Mouse (Mus musculus) heart, postnatal 10 days (tissue): Measurements from ENCODE around the gene Hyal4. TPM values are rescaled to one million over a fixed set of nuclear protein-coding genes. Genes with fewer than 3 reads are reported as not detected.

ENCODE experiments used
- DNase-seq, 2 experiments: peaks; one replicate each; pipeline ENCODE4 v3.0.0; 2021
- intact Hi-C: fragments of 180-260 bp; cut with DNase I; formaldehyde crosslinking; loops from one replicate; pipeline ENCODE4 v1.15.1; 2025
- total RNA-seq, 2 experiments: library from RNA; stranded (reverse); gene quantifications; 2 replicates each; pipeline ENCODE4 v1.2.3; 2021

The Hyal4 gene
- total RNA-seq, result not detected

DNA sequence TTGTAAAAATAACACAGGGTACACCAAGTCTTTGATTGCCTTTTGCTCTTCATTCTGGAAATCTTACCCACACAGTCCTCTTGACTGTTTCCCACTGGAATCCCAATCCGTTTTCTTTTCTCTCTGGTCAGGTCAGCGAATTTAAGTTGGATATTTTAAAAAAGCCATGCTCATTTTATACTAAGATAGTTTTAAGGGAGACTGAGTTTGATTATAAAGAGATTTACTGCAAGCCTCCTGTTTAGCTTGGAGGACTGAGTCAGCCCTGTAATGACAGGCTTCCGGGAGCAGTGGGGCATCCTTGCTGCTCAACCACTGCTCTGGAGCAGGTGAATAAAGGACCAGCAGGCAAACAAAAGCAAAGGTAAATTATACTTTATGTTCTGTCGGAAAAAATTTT, at the start of gene Hyal4:
Gene Hyal4 (plus strand): TSS at position 301 of the 400 bp plus-strand sequence.
- no peak for DNase-seq
- intact Hi-C loops, result no loop called here

- no peak for DNase-seq
- intact Hi-C loops, result no loop called here
These were observed 41.0 kb upstream of the Hyal4 start for GRCm38 (mm10) chr6:24707090-24707489.

DNA sequence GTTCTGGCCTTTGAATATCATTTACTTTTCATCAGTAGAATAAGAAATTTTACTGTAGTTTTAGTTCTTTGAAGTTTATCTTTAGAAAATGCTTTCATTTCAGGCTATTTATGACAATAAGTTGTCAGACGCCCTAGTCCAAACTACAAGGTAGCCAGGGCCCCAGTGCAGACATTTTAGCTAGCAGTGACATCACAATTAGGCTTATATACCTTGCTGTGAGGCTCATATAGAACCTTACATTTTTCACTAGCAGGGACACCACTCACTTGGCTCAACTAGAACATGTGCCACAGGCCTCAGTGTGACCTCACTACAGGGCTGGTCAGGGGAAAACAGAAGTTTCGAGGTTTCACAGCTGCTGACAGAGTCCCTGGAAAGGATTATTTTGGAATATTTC, 40.6 kb upstream of the Hyal4 start:
- no peak for DNase-seq
- intact Hi-C loops, result no loop called here

GRCm38 (mm10) chr6:24721317-24722099, 26.6 kb upstream of the Hyal4 start:
- DNase-seq, result peak; percentile 13 to 33
- intact Hi-C loops, result loop anchor here (1.0 to 10.0 kb wide), 7 partner anchors 94 to 1043 kb away; partner anchors contain the start of genes Asb15 and Ndufa5

DNA sequence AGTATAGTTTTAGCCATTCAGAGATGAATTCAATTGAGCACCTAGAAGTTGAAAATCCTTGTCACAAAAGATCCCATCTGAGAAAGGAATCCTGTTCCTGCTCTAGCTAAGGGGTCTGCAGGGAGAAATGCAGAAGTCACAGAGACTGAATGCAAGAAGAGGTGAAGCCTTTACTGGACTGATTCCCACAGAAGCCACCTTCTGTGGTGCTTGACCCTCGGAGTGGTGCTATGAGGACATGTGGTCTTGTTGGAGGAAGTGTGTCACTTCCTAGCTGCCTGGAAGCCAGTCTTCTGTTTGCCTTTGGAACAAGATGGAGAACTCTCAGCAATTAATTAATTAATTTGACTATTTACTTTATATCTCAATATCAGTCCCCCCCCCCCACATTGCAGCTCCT, 20.0 kb upstream of the Hyal4 start:
- no peak for DNase-seq
- intact Hi-C loops, result loop anchor here (10.0 kb wide), 1 partner anchor 1037 kb away; no protein-coding TSS in a partner anchor

GRCm38 (mm10) chr6:24732945-24733344, 15.2 kb upstream of the Hyal4 start, which contains the start of gene Hyal6:
Gene Hyal6, plus strand, starts transcription at chr6:24733245.
- intact Hi-C loops, result no loop called here
- DNase-seq, result no peak

GRCm38 (mm10) chr6:24734565-24734964, 13.6 kb upstream of the Hyal4 start:
- no peak for DNase-seq
- intact Hi-C loops, result no loop called here

GRCm38 (mm10) chr6:24759281-24759680, 11.2 kb downstream of the Hyal4 start:
- DNase-seq, result no peak
- intact Hi-C loops, result no loop called here

- no peak for DNase-seq
- intact Hi-C loops, result no loop called here
These were observed 18.1 kb downstream of the Hyal4 start for GRCm38 (mm10) chr6:24766261-24766660.

- DNase-seq, result no peak
- intact Hi-C loops, result no loop called here
These were observed 31.1 kb downstream of the Hyal4 start for GRCm38 (mm10) chr6:24779182-24779581.

GRCm38 (mm10) chr6:24790888-24791287, 42.8 kb downstream of the Hyal4 start, which contains the start of gene Spam1:
Gene Spam1, plus strand, starts transcription at chr6:24791188.
- intact Hi-C loops, result no loop called here
- DNase-seq, result no peak

Other genes with a start within 250 kb of the Hyal4 start
- gene Iqub, start 233.3 kb upstream of the Hyal4 start, total RNA-seq, result under 1 TPM; 0.17 to 0.25 TPM
- gene Ndufa5, start 220.3 kb upstream of the Hyal4 start, total RNA-seq, result 1,000 to 10,000 TPM; 1,040 to 1,065 TPM
- 10 to 100 TPM; 20.1 to 22.7 TPM for gene Asb15, start 220.2 kb upstream of the Hyal4 start, total RNA-seq
- gene Lmod2, start 150.6 kb upstream of the Hyal4 start, total RNA-seq, result 100 to 1,000 TPM; 278 to 346 TPM
- gene Wasl, start 83.3 kb upstream of the Hyal4 start, total RNA-seq, result 10 to 100 TPM; 35.1 to 36.4 TPM
- not detected for gene Hyal6, start 15.1 kb upstream of the Hyal4 start, total RNA-seq
- not detected for gene Spam1, start 42.9 kb downstream of the Hyal4 start, total RNA-seq
- not detected for gene Hyal5, start 109.7 kb downstream of the Hyal4 start, total RNA-seq
- gene Tmem229a, start 208.0 kb downstream of the Hyal4 start, total RNA-seq, result under 1 TPM; 0.10 to 0.12 TPM